Mouse (Mus musculus): ENCODE data around the gene Tlr7. TPM values are rescaled to one million over a fixed set of nuclear protein-coding genes. Genes with fewer than 3 reads are reported as not detected.
"Not testable (repeated sequence)": the region's sequence is repeated elsewhere in the genome, so short reads cannot be mapped to it uniquely, and the experiment has no call there.

The Tlr7 gene
- polyA plus RNA-seq, 1 experiment from 2014 or later: 0.70 TPM

DNA sequence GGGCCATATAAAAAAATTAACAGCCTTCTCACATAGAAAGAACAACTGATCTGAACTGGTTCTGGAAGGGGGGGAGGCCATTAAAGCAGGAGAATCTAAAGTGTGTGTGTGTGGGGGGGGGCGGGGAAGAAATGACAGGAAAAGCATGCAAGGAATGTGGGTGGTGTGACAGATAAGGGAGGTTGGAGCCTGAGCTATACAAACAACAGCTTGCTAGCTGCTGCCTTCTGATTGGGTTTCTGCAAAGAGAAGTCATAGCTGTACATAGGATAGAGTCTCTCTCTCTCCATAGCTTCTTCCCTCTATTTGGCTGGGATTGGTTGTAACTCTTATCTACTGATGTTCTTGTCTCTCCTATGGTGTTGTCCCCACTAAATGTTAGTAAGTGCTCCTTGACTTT is 2.2 kb upstream of the Tlr7 start:
- no peak for ATAC-seq (ENCODE audit: low FRiP score, low read depth)
- Histone ChIP-seq H3K9ac (replicated peaks) (no peak overlapping the region), H3K27me3 (peaks cover 11% of the 10 kb centered on the region), H3K27ac (replicated peaks) (no peak overlapping the region), H3K9me3 (no peaks in the 10 kb centered on the region), H3K4me2 (replicated peaks) (no peak overlapping the region), H3K4me1 (no peaks in the 10 kb centered on the region), H3K36me3 (no peaks in the 10 kb centered on the region), H3K4me3 (no peak overlapping the region)
- WGBS: 83% methylated on average over 1 of the region's 1 CpGs

DNA sequence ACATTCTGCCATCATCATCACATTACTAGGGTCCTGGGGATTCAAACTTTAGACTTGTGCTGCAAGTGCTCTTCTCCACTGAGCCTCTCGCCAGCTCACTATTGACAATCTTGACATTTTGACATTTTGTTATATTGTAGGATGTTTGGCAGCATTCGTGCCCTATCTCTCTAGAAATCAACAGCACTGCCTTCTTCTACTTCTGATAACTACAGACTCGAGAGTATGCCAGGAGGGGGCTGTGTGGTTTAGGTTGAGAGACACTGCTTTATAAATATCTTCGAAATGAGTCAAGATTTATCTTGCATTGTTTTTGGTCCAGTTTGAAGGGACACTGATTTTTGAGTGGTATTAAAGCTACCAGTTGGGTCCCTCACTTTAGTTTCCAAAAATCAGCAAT is 635 bp upstream of the Tlr7 start:
- Histone ChIP-seq H3K4me3 (no peak overlapping the region), H3K27me3 (peaks cover 16% of the 10 kb centered on the region), H3K9me3 (no peaks in the 10 kb centered on the region), H3K4me1 (no peaks in the 10 kb centered on the region), H3K36me3 (no peaks in the 10 kb centered on the region), H3K27ac (replicated peaks) (no peak overlapping the region), H3K4me2 (replicated peaks) (no peak overlapping the region), H3K9ac (replicated peaks) (no peak overlapping the region)
- 82% methylated on average over 4 of the region's 4 CpGs for whole genome bisulfite sequencing
- no peak for ATAC-seq (ENCODE audit: low FRiP score, low read depth)

DNA sequence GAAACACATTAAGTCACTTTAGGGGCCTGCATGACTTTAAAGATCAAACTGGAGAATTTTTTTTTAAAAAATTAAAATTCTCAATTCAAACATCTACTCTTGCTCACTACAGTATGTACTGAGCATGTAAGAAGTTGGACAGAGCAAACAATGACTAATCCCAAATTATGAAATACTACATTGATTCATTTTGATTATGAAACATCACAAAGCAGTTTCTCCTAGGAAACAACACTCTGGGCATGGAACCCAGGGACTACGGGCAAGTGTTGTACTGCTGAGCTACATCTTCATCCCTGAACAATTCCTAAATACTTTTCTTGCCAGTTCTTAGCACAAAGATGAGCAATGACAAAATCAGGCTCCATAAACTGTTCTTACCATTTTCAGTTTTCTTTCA is 738 bp downstream of the Tlr7 start:
- ATAC-seq (ENCODE audit: low FRiP score, low read depth): no peak
- Histone ChIP-seq H3K4me1 (no peaks in the 10 kb centered on the region), H3K9me3 (no peaks in the 10 kb centered on the region), H3K27me3 (peaks cover 20% of the 10 kb centered on the region), H3K36me3 (no peaks in the 10 kb centered on the region), H3K9ac (replicated peaks) (no peak overlapping the region), H3K4me2 (replicated peaks) (no peak overlapping the region), H3K4me3 (no peak overlapping the region), H3K27ac (replicated peaks) (no peak overlapping the region)
- WGBS: 96% methylated on average over 1 of the region's 1 CpGs

DNA sequence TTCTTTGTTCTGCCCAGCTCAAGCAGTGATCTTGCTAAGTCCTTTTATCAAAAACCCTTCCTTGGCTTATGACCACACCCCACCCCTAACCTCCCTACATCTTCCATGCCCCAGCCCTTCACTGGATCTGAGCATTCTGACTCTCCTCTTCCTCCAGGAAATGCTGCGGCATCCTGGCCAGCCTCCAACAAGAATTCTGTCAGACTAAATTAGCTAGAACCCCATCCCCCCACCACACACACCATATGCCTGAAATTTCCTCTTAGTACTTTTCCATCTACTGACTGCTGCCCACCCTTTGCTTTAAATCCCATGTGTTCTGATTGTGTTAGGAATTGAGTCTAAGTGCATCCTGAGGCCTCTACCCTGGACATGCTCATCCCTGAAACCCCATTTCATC is 1.3 kb downstream of the Tlr7 start:
- Histone ChIP-seq H3K27ac (replicated peaks) (no peak overlapping the region), H3K4me2 (replicated peaks) (no peak overlapping the region), H3K9ac (replicated peaks) (no peak overlapping the region), H3K36me3 (no peaks in the 10 kb centered on the region), H3K4me3 (no peak overlapping the region), H3K4me1 (no peaks in the 10 kb centered on the region), H3K9me3 (no peaks in the 10 kb centered on the region), H3K27me3 (peaks cover 20% of the 10 kb centered on the region)
- WGBS: 89% methylated on average over 1 of the region's 1 CpGs
- no peak for ATAC-seq (ENCODE audit: low FRiP score, low read depth)

DNA sequence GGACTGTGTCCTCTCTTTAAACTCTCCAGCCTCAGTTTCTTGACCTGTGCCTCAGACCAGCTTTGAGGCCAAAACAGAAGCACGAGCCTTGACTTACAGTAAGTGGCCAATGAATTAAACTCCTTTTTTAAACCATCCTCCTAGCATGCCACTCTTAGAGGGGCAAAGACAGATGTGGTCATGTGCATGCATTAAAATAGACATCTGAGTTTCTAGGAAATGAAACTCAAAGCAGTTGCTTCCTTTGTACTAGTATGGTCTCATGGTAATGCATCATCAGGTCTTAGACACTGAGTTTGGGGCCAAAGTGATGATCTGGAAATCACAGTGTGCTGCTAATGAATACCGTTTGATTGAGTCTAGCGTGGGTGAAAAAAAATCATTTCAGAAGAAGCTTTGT is 1.8 kb downstream of the Tlr7 start:
- ATAC-seq (ENCODE audit: low FRiP score, low read depth): no peak
- H3K9ac ChIP-seq (replicated peaks): no peak overlapping the region
- H3K4me1 ChIP-seq: no peaks in the 10 kb centered on the region
- no peak overlapping the region for H3K4me2 ChIP-seq (replicated peaks)
- no peaks in the 10 kb centered on the region for H3K9me3 ChIP-seq
- H3K4me3 ChIP-seq: no peak overlapping the region
- peaks cover 22% of the 10 kb centered on the region for H3K27me3 ChIP-seq
- 89% methylated on average over 3 of the region's 3 CpGs for WGBS
- H3K27ac ChIP-seq (replicated peaks): no peak overlapping the region
- H3K36me3 ChIP-seq: no peaks in the 10 kb centered on the region

DNA sequence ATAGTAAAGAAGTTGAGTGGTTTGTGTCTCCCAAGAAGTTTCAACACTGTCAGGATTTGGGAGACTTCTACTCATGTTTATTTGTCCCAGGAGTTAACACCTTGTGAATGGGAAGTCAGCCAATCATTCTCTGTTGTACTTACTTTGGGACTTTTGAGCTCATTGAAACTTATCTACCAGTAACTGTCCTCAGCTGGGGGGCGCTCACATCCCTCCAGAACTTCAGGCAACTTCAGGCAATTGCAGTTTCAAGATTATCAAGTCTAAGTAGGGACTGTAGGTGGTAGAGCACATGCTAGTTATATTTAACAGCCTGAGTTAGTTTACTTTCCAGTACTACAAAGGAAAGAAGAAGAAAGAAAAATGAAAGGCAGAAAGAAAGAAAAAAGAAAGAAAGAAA is 6.6 kb downstream of the Tlr7 start:
- H3K4me3 ChIP-seq: no peak overlapping the region
- H3K36me3 ChIP-seq: no peaks in the 10 kb centered on the region
- WGBS: 42% methylated on average over 1 of the region's 1 CpGs
- H3K27ac ChIP-seq (replicated peaks): no peak overlapping the region
- peaks cover 36% of the 10 kb centered on the region for H3K27me3 ChIP-seq
- H3K4me2 ChIP-seq (replicated peaks): no peak overlapping the region
- no peak overlapping the region for H3K9ac ChIP-seq (replicated peaks)
- no peak for ATAC-seq (ENCODE audit: low FRiP score, low read depth)
- 0 out of 2 replicates have a peak, but pooled peaks cover 2% of the 10 kb centered on the region for H3K4me1 ChIP-seq
- H3K9me3 ChIP-seq: no peaks in the 10 kb centered on the region

DNA sequence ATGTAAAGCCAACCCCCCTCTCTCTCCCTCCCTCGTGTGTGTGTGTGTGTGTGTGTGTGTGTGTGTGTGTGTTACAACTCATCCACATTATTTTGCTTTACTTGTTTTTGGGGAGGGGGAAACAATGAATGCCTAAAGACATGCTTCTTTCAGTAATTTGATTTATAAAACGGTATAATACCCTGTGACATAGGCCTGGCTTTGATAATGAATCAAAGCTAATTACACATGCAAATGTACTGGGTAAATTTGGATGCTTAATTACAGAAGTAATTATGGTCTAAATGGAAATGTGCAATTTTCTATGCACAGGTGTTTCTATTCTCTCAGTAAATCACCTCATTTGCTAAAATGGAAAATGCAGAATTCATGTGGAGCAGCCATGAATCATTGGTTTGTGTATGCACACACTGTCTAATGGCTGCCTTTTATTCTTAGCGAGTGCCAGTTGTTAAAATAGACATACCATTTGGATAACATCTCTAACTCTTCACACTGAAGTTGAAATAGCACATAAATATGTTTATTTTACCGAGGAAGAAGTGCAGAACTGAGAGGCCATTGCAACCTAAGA is 9.0 kb downstream of the Tlr7 start:
- no peaks in the 10 kb centered on the region for H3K36me3 ChIP-seq
- H3K4me1 ChIP-seq: 0 out of 2 replicates have a peak, but pooled peaks cover 2% of the 10 kb centered on the region
- H3K4me2 ChIP-seq (replicated peaks): no peak overlapping the region
- peaks cover 36% of the 10 kb centered on the region for H3K27me3 ChIP-seq
- no peak overlapping the region for H3K9ac ChIP-seq (replicated peaks)
- H3K27ac ChIP-seq (replicated peaks): no peak overlapping the region
- ATAC-seq (ENCODE audit: low FRiP score, low read depth): no peak
- WGBS: 77% methylated on average over 3 of the region's 4 CpGs
- H3K9me3 ChIP-seq: no peaks in the 10 kb centered on the region
- H3K4me3 ChIP-seq: no peak overlapping the region

DNA sequence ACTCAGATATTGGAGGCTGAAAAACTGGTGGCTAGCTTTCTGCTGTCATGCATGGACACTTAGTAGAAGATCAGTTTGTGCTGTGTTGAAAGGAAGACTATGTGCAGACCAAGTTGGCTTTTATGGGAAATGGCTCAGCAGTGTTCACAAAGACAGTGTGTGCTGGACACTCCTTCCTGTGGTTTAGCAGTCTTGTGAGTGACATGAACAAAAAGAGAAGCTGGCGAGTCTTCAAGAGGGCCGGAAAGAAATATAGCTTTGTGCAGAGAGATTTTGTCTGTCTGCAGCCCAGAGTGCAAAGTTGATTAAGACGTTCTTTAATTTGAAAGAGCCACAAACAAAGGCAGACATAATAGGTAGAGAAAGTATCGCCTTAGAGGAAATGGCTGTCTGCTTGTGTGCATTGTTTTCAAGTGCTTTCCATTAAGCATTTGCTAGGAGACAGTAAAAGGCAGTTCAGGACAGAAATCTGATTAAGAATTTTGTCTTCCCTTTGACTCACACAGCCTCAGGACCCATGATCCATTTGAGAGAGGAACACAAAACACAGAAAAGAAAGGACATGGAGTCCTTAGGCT is 11.4 kb downstream of the Tlr7 start:
- Histone ChIP-seq H3K4me3 (no peak overlapping the region), H3K9me3 (no peaks in the 10 kb centered on the region), H3K9ac (replicated peaks) (no peak overlapping the region), H3K27ac (replicated peaks) (no peak overlapping the region), H3K4me1 (0 out of 2 replicates have a peak, but pooled peaks cover 2% of the 10 kb centered on the region), H3K36me3 (no peaks in the 10 kb centered on the region), H3K27me3 (peaks cover 41% of the 10 kb centered on the region), H3K4me2 (replicated peaks) (no peak overlapping the region)
- 45% methylated on average over 4 of the region's 4 CpGs for WGBS
- no peak for ATAC-seq (ENCODE audit: low FRiP score, low read depth)

DNA sequence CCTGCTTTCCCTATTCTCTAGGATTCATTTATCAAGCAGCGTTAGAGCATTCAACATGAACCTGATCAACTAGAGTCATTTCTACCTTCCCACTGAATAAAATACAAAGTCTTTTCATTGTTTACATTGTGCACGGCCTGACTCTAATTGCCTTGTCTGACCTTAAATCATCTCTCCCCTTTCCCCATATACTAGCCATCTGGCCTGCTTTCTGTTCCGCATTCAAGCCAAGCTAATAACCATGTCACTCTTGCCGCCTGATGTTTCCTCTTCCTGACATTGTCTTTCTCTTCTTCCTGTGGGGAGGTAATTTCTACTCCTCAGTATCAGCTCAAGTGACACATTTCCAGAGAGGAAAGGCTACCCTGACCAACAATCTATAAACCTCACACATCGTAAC is 14.6 kb downstream of the Tlr7 start:
- Histone ChIP-seq H3K36me3 (no peaks in the 10 kb centered on the region), H3K4me2 (replicated peaks) (no peak overlapping the region), H3K4me1 (0 out of 2 replicates have a peak, but pooled peaks cover 2% of the 10 kb centered on the region), H3K27me3 (peaks cover 39% of the 10 kb centered on the region), H3K27ac (replicated peaks) (no peak overlapping the region), H3K9ac (replicated peaks) (no peak overlapping the region), H3K9me3 (no peaks in the 10 kb centered on the region), H3K4me3 (no peak overlapping the region)
- no peak for ATAC-seq (ENCODE audit: low FRiP score, low read depth)
- WGBS: 70% methylated on average over 5 of the region's 5 CpGs

DNA sequence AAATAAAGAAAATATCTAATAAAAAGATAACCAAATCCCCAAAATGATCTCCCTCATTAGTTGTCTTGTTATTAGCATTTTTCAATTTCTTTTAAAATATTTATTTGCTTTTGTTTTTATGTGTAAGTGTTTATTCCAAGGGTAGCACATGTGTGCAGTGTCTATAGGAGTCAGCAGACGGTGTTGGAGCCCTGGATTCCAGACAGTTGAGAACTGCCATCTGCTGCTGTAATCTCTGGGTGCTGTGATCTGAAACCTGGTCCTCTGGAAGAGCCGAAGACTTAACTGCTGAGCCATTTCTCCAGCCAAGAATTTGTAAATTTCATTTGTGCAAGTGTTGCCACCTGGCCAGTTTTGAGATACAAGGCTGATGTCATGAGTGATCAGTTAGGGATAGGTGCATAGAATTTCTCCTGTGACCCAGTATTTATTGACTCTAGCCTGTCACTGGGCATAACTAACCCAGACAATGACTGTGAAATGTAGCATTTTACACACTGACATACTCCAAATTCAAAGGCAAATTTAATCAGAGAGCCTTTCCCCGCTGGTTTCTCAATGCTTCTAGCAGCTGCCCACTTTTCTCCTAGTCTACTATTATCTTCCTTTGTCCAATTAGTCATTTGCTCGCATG is 15.1 kb downstream of the Tlr7 start:
- ATAC-seq (ENCODE audit: low FRiP score, low read depth): no peak
- no peak overlapping the region for H3K4me2 ChIP-seq (replicated peaks)
- H3K27me3 ChIP-seq: peaks cover 34% of the 10 kb centered on the region

DNA sequence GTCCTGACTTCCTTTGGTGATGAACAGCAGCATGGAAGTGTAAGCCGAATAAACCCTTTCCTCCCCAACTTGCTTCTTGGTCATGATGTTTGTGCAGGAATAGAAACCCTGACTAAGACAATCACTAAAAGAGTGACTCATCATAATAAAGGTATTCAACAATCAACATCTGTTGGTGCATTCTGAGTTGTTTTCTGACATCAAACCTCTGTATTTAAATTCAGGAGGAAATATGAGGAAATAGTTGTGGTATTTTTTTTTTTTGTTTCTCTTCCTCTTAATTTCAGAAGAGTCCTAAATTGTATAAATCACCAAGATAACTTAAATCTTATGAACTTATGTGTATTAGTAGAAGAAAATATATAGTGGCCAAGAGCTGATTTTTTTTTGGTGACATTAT is 28.3 kb downstream of the Tlr7 start:
- WGBS: no CpG with 5 or more reads among the region's 1 CpGs
- not testable (repeated sequence) for H3K9ac ChIP-seq (replicated peaks); ATAC-seq (ENCODE audit: low FRiP score, low read depth); H3K27ac ChIP-seq (replicated peaks); H3K4me3 ChIP-seq; H3K9me3 ChIP-seq; H3K27me3 ChIP-seq; H3K4me1 ChIP-seq; H3K4me2 ChIP-seq (replicated peaks); H3K36me3 ChIP-seq

More for the DNA sequence above, 15.1 kb downstream of the Tlr7 start:
- no peak overlapping the region for H3K9ac ChIP-seq (replicated peaks)
- no peak overlapping the region for H3K4me3 ChIP-seq
- H3K36me3 ChIP-seq: no peaks in the 10 kb centered on the region
- WGBS: 70% methylated on average over 4 of the region's 4 CpGs
- H3K27ac ChIP-seq (replicated peaks): no peak overlapping the region
- 0 out of 2 replicates have a peak, but pooled peaks cover 2% of the 10 kb centered on the region for H3K4me1 ChIP-seq
- H3K9me3 ChIP-seq: no peaks in the 10 kb centered on the region

DNA sequence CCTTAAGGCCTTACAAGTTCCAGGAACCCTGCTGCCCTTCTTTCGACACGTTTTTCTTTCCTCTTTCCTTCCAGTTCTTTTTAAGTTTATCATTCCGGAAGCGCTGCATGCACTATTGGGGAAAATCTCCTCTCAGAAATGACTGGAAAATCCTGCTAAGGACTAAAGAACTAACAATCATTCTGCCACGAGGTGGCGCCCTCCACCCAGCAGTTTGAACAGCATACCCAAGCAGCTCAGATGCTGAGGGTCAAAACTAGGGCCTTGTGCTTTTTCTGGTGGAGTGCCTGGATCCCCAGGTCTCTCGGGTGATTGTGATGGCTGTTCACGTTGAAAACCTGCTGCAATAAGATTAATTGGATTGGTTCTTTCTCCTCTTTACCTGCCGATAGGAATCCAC is 53.4 kb downstream of the Tlr7 start:
- ATAC-seq (ENCODE audit: low FRiP score, low read depth): no peak
- no peak overlapping the region for H3K4me3 ChIP-seq
- H3K9ac ChIP-seq (replicated peaks): no peak overlapping the region
- H3K36me3 ChIP-seq: no peaks in the 10 kb centered on the region
- H3K4me2 ChIP-seq (replicated peaks): no peak overlapping the region
- peaks cover 10% of the 10 kb centered on the region; the same call in 1 of the 2 replicates for H3K27me3 ChIP-seq
- H3K27ac ChIP-seq (replicated peaks): no peak overlapping the region
- no peaks in the 10 kb centered on the region for H3K9me3 ChIP-seq
- 33% methylated on average over 9 of the region's 9 CpGs for WGBS
- H3K4me1 ChIP-seq: no peaks in the 10 kb centered on the region

Measured in midbrain, embryonic 12.5 days (tissue).